Mouse (Mus musculus) stomach, postnatal 0 days (tissue): Measurements from ENCODE around the gene Minos1.

Experiments
- CTCF ChIP-seq: IDR thresholded peaks from 2 replicates; pipeline ENCODE4 v1.5.1; 2016; ENCODE audit warnings: antibody characterized with exemption, low read depth, mild to moderate bottlenecking, moderate library complexity
- EP300 ChIP-seq: optimal IDR thresholded peaks from 2 replicates; pipeline ENCODE3; 2016; ENCODE audit warnings: antibody characterized with exemption

DNA sequence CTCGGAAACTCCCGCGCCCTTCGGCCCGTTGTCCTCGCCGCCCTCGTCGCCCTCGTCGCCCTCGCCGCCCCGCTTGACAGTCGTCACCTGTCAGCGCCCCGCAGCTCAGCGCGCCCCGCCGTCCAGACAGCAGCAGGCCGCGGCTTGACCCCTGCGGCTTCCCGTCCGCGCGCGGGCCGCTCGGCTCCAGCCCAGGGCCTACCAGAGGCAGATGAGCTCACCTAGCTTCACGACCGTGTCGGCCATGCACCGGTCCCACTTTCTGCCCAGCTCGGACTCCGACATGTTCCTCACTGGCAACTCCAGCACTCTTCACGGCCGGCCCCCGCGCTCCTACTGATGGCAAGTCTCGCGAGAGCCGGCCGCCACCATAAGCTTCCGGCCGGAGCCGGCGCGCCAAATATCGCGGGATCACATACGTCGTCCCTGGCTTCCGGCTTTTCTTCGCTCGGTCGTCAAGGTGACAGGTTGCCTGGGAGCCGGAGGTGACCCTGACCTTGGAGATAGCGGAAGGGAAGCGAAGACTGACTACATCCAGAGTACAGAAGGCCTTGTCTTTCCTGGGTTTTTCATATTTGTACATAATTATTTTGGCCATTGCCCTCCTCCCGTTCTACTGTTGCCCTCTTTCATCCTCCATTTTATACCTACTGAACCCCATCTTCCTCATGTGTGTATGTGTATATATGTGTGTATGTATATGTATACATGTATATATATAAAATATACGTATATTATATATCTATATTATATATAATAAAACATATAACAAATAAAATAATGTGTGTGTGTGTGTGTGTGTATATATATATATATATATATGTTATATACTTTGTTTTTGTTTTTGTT lies at the start of gene Minos1:
- no peak; the same call in 1 of the 2 replicates for TF ChIP-seq CTCF
- TF ChIP-seq EP300, result peak; percentile 100
